Mouse (Mus musculus): ENCODE measurements around the gene Itgam.
"Not testable (repeated sequence)": the region's sequence is repeated elsewhere in the genome, so short reads cannot be mapped to it uniquely, and the experiment has no call there.

Gene Itgam

DNA sequence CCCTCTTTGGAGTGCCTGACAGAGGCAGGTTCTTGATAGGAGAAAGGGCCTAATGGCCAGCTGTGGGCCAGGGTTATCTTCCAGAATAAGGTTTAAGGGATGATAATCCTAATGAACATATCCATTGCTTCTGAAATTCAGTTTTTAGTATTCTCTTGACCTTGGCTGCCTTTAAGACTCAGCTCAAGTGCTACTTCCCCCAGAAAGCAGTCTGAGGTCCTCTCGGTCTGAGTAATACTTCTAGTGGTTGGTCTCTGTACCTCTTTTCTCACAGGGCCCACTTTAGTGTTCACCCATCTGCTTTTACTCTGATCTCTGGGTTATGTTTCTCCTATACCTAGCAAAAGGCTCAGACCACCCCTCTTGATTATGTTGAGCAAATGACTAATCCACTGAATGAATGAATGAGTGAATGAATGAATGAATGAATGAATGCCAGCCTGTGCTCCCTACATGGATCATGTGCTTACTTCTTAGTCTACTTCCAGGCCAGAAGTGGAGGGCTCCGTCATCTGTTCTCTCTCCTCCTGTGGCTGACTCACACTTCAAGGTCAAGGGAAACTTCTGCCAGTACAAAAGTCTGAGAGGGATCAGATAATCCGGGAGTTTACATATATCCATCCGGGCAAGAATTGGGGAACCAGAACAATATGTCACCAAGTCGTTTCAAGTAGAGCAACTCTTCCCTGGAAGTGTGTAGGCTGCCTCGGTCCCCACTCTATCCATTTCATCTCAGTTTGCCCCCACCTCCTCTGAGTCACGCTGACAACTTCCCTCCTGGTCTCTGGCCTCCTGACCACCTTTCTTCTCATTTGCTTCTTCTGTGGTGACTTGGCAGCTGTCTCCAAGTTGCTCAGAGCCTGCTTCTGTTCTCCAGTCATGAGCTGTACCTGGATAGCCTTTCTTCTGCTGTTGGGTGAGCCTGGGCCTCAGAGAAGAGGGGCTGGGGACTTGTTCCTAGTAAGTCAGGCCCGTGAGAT, 66.6 kb downstream of the Itgam start, which contains the start of gene Itgax:
Itgax (plus strand) TSS at position 807 of the 980 bp plus-strand sequence.
- in situ Hi-C loops (cut with MboI, MseI), result no loop called here

GRCm38 (mm10) chr7:128132148-128132547, 69.7 kb downstream of the Itgam start:
- in situ Hi-C loops (cut with MboI, MseI), result loop anchor here (10.0 kb wide), 1 partner anchor 1693 kb away; no protein-coding TSS in a partner anchor

DNA sequence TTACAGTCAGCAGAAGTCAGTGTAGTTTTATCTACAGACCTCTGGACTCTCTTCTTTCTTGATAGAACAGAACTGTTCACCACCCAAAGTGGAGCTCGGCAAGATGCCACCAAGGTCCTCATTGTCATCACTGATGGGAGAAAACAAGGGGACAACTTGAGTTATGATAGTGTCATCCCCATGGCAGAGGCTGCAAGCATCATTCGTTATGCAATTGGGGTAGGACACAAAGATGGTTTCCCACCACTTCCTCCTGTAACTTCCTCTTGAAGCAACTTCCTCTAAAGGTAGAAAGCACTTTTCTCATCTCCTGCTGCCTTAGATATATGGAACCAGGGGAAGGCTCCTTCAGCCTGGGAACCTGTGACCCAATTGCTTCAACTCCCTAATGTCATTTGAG, 71.2 kb downstream of the Itgam start:
- in situ Hi-C loops (cut with MboI, MseI), result loop anchor here (10.0 kb wide), 1 partner anchor 1691 kb away; no protein-coding TSS in a partner anchor

DNA sequence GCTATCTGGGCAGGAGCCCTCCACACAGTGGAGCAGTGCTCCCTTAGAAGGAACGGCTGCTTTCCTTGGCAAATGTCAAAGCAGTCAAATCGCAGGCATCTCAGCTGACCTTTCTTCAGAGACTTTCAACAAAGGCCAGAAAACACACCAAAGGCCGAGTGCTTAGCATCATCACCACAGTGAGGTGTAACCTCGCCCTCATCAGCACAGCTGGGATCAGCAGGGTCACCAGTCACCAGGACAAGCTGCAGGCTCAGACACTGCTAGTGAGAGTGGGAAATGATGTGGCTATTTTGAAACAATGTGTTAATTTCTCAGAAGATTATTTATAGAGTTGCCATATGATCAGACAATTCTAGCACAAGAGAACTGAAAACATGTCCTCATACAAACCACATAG, 74.5 kb downstream of the Itgam start:
- in situ Hi-C loops (cut with MboI, MseI), result loop anchor here (5.0 to 10.0 kb wide), 3 partner anchors 35 to 1688 kb away; no protein-coding TSS in a partner anchor

DNA sequence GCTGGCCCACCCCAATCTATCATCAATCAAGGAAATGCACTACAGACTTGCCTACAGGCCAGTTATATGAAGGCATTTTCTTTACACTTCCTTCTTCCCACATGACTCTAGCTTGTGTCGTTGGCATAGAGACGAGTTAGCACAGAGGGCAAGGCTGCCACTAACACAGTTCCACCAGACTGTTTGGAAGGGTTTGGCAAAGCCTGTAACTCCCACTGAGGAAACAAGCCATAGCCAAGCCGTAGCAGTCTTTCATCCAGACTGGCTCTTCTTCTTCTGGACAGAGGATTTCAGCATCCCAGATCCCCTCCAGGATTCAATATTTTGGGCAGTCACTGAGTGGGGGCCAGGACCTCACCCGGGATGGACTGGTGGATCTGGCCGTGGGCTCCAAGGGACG, 77.2 kb downstream of the Itgam start:
- in situ Hi-C loops (cut with MboI, MseI), result loop anchor here (5.0 to 10.0 kb wide), 3 partner anchors 37 to 1685 kb away; no protein-coding TSS in a partner anchor

- in situ Hi-C loops (cut with MboI, MseI), result no loop called here
Observed at GRCm38 (mm10) chr7:128150970-128151369, 88.5 kb downstream of the Itgam start.

GRCm38 (mm10) chr7:128154076-128154475, 91.6 kb downstream of the Itgam start, which contains the start of gene Itgad:
Gene Itgad (plus strand): TSS chr7:128154376.
- in situ Hi-C loops (cut with MboI, MseI), result no loop called here

DNA sequence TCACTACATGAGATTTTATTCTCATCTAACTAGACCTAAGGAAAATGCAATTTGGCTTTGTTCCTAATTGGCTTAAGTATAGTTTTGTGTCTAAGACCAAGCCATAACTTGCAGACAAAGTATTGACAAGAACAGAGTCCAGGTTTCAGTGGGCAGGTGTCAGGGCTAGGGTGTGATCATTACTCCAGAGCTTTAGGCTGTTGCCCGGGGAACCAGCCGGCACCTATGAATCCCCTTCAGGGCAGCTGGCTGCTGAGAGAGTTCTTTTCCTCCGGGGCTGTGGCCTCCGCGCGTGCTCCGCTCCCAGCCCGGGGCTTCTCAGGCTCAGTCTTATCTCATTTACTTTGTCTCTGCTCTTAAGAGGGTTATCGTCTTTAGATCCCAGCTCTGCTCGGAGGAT, 92.5 kb downstream of the Itgam start:
- in situ Hi-C loops (cut with MboI, MseI), result no loop called here

GRCm38 (mm10) chr7:128158688-128159354, 96.4 kb downstream of the Itgam start:
- in situ Hi-C loops (cut with MboI, MseI), result not testable (repeated sequence)

GRCm38 (mm10) chr7:128164001-128164400, 101.6 kb downstream of the Itgam start:
- in situ Hi-C loops (cut with MboI, MseI), result no loop called here

DNA sequence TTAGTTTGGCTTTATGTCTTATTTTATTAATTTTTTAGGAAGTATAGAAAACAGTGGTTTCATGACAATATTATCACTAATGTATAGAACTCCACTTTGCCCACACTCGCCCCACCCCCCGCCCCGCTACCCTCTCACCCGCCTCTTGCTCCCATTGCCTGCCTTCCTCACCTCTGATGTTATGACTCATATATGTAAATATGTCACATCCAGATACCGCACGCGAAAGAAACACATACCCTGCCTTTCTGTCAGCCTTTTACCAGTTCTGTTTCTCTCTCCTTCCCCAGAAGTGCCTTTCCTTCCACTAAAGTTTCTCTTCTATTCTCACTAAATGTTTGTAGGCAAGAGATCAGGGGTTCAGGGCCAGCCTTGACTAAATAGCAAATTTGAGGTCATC, 104.0 kb downstream of the Itgam start:
- in situ Hi-C loops (cut with MboI, MseI), result no loop called here
